Mouse (Mus musculus) embryo, embryonic 9.5 days (tissue): ENCODE results near the gene Myh11.

Experiments used
- DNase-seq: peaks from one replicate; pipeline ENCODE4 v3.0.0-alpha.2; 2017; ENCODE audit errors: extremely low spot score

The Myh11 gene

DNA sequence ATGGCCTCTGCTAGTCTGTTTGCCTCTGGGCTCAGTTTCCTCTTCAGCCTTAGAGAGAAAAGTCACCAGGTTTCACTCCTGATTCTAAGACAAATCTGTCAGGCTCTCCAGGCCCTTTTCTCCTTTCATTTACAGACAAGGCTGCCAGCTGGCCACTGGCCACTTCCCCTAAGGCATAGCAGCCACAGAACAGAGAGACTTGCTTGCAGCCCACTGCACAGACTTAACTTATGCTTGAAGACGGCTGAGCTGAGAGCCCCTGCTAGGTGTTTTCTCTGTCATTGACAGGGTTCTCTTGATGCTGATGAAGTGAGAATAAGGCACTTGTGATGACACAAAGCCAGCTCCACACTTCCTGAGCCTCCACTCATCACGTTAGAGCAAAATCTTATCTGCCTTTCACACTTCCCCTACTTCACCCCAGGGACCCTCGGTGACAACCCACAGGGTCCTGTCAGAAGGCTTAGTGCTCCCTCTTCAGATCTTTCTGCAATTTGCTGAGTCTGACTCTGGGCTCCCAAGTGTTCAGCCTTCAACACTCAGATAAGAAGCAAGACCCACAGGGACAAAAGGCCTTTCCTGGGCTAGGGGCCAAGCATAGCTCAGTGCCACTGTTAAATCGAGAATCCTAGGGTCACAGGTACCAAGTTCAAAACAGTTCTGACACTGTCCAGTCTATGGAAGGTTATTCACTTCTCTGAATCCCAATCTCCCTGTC lies 25.8 kb downstream of the Myh11 start:
- no peak for DNase-seq

DNA sequence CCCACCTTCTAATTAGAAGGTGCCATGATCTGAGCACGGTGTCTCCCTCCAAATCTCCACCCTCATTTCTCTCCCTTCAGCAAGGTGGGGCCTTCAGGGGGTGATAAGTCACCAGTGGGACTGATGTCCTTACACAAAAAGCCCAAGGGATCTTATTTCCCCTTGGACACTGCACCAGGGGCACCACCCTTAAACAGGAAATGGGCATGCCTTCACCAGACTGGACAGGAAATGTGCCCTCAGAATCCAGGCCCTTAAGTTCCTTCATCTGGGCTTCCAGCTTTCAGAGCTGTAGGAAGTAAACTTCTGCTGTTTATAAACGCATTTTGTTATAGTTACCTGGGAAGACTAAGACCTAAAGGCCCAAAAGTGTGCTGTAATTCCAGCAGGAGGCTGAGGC lies 26.7 kb downstream of the Myh11 start:
- no peak for DNase-seq

DNA sequence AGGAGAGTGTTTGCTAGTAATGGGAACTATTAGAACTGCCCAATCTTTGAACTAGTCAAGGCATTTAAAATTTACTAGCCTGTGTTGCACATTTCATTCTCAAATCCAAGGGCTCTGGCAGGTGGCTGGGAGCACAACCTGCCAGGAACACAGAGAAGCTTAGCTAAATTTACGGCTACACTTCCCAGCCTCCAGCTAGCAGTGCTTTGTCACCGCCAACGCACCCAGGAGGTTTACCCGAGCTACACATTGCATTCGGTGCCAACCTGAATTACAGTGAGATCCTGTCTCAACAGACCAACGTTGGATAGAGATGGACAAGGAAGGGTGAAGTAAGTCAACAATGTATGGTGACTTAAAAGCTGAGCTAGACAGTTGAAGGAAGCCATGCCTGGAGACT lies 27.9 kb downstream of the Myh11 start:
- DNase-seq = no peak

- DNase-seq = no peak
Observed at GRCm38 (mm10) chr16:14262410-14262809, 28.8 kb downstream of the Myh11 start.

GRCm38 (mm10) chr16:14258856-14259255 lies 32.3 kb downstream of the Myh11 start:
- no peak for DNase-seq

GRCm38 (mm10) chr16:14253586-14253985 lies 37.6 kb downstream of the Myh11 start:
- no peak for DNase-seq

DNA sequence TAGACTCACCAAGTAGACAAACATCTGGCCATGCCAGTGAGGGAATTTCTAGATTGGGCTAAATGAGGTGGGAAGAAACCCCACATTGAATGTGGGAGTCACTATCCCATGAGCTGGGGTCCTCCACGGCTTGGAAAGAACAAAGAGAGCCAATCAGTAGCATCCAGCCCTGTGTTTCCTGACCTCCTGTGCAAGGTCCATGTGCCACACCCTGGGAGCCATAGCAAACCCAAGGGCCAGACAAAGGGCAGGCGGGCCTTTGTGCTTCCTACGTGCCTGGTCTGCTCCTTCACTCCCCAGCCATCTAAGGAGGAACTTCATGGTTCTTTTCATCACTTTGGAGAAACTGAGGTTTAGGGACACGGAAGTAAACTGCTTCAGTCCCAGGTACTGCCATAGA lies 38.3 kb downstream of the Myh11 start:
- DNase-seq = no peak

- DNase-seq = no peak
Observed at GRCm38 (mm10) chr16:14249913-14250312, 41.3 kb downstream of the Myh11 start.

GRCm38 (mm10) chr16:14242553-14242952 lies 48.6 kb downstream of the Myh11 start:
- peak; percentile 5 for DNase-seq

DNA sequence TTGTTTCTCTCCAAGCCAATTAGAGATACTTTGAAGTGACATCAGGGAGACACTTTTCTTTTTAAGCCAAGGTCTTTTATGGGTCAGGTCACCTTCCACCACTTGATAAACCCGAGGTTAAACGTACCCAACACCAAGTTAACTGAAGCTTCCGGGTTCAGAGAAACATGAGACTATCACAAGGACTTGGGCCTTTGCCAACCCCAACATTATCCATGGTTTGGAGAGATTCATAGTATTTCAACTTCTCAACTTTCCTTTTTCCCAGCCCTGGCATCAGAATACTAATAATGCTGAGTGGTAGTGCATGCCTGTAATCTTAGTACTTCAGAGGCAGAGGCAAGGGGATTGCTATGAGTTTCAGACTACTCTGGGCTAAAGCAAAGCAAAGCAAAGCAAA lies 49.1 kb downstream of the Myh11 start:
- no peak for DNase-seq

- peak; percentile 77 for DNase-seq
Observed at GRCm38 (mm10) chr16:14237100-14237723, 54.0 kb downstream of the Myh11 start.

DNA sequence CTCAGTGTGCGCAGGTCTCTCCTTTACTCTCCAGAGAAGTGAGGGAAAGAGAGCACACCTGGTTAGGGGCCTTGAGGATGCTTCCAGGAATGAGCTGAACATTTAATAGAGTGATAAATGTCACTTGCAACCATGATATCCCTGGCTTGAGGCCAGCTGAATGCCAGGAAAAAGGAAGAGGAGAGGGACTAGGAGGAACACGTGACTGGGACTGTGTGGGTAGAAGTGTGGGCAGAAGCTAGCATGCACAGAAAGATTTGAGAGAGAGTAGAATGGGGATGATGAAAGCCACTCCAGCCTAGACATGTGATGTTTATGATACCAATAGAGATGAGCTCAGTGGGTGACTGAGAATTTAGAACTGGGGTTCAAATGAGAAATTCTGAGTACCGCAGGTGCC lies 76.0 kb downstream of the Myh11 start:
- no peak for DNase-seq

- DNase-seq = no peak
Observed at GRCm38 (mm10) chr16:14198798-14199197, 92.4 kb downstream of the Myh11 start.

DNA sequence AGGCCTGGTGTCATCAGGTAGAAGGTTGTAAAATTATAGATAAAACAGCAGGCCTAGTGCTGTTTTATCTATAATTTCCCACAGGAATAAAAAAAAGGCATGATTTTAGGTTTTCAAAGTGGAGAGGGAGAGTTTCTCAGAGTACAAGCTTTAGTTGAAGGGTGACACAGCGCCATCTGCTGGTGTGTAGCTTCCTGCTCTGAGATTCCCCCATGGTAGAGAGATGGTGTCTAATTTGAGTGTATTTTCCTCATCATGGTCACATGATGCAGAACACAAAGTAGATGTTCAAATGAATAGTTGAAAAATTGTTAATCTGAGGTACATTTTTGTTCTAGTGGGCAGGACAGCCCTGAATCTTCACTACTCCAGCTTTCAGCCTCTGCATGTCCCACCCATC lies 95.7 kb downstream of the Myh11 start:
- DNase-seq = peak; percentile 10

GRCm38 (mm10) chr16:14194164-14194950 lies 96.8 kb downstream of the Myh11 start:
- no peak for DNase-seq

DNA sequence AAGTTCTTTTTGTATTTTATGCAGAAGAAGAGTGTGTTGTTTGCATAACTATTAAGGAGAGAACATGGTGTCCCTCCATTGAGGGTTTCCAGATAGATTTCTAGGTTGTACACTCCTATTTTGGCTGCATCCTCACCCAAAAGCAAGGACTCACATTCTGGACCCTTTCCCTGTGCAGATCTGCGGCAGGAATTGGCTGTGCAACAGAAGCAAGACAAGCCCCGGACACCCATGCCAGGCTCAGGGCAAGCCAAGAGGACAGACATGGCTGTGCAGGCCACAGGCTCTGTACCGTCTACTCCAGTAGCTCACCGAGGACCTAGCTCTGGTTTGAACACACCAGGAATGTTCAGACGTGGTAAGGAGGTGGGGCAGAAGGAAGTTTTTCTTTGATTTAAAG lies 105.7 kb downstream of the Myh11 start:
- no peak for DNase-seq

DNA sequence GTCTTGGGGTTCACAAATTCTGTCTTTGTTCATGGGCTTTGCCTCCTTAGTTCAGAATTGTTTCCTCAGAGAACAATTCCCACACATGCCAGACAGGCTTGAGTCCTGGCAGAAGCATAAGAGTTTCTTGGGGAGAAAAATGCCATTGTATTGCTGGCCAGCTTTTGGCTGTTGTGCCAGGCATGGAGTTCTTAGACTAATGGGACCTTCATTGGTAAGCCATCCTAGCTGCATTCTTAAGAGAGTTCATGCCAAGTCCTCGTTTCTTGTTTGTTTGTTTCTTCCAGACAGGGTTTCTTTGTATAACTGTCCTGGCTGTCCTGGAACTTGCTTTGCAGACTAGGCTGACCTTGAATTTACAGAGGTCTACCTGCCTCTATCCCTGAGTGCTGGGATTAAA lies 107.3 kb downstream of the Myh11 start:
- DNase-seq = no peak

DNA sequence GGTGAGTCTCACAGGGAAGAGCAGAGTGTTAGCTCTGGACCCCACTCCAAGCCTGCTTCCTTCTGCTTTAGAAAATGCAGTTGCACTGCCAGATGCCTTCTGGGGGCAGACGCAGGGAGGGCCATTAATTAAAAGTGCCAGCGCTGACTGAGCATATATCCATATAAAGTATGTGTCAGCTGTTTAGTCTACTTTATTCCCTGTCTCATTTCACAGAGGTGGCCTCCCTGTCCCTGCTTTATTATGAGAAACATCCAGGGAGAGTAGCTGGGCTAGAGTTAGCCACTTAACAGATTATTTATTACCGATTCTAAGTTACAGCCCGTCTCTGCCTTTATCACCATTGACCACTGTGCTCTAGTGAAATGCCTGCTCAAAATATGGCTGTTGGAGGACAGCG lies 108.8 kb downstream of the Myh11 start:
- DNase-seq = no peak

GRCm38 (mm10) chr16:14180163-14180733 lies 110.9 kb downstream of the Myh11 start:
- DNase-seq = no peak

GRCm38 (mm10) chr16:14178041-14178440 lies 113.1 kb downstream of the Myh11 start:
- no peak for DNase-seq

DNA sequence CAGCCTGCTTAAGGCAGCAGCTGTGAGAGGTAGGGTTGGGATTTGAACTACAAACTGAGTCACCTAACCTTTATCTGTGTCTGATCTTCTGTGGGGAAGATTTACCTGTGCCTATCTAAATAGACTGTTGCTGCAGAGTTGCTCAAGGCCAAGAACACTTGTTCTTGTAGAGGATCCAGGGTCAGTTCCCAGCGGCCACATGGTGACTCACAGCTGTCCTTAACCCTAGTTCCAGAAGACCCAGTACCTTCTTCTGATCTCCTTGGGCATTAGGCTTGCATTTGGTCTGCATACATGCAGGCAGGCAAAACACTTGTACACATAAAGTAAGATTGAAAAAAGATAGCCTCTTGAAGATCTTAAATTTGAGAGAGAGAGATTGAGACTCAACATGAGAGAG lies 121.5 kb downstream of the Myh11 start:
- no peak for DNase-seq

DNA sequence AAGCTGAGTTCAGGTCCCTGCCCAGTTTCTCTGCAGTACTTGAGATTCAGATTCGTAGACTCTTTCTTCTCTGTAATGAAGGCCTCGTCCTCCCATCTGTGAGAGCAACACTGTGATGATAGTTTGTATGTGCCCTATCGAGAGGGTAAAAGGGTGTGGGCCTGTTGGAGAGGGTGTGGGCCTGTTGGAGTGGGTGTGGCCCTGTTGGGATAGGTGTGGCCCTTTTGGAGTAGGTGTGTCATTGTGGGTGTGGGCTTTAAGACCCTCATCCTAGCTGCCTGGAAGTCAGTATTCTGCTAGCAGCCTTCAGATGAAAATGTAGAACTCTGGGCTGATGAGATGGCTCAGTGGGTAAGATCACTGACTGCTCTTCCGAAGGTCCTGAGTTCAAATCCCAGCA lies 124.7 kb downstream of the Myh11 start:
- no peak for DNase-seq

DNA sequence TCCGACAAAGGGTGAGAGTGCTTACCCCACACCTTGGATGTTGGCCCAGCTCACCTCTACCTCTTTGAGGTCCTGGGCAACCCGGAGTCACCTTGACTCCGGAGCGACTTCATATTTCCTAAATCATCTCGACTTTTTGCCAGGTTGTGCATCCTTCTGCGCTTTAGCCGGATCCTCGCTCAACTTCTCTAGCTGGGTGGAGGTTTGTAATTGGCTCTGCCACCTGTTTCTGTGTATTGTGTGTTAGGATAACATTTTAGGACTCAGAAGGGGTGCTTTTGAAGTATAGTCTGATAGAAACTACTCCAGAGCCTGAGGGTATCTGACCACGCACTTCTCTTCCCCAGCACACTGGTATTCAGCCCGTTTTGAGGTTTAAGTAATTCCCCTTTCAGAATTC lies 127.4 kb downstream of the Myh11 start:
- DNase-seq = no peak
